In the genomic region with DNA sequence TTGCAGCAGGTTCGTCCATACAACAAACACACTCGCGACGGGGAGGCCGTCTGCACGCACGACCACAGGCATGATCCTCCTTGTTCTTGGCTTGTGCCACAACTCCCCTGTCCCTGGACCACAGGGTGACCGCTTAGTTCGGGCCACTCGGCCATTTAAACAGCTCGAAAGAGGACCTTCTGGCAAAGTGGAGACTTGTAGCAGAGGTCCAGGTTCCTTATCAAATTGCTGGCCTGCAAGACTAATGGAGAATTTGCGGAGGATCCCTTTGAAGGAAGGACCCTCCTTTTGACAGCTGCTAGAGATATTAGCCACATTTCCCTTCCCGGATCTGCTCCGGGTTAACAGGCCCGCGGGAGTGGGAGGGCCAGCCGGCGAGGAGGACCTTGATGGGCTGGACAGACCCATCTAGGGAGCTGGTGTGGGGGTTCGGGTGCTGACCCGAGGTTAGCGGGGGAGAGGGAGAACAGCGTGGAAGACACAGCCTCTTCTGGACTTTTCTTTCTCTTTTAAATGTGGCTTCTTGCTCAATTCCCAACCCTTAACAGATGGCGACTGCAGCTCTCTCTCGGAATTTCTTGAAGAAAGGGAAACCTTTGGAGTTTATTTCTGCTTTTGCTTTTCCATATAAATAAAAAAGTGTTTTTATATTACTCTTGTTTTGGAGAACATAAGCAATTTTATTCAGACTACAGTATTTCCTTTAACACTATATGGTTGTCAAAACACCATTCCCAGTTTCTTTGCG, we compare ENCODE assay signal across 8 mouse cellular contexts.
A peak's percentile ranks its signal among the peaks of the same experiment; 100 is the strongest.
DNase-seq lines count a peak whose midpoint lies in the region; ATAC-seq and TF ChIP-seq lines count a peak whose summit lies in the region.

No protein-coding gene starts in this region.

- ATAC-seq in heart, embryonic 13.5 days (ENCODE audit: extremely low read depth, insufficient number of reproducible peaks, low FRiP score, low TSS enrichment) = no peak
- ATAC-seq in kidney, postnatal 0 days (replicated peaks; ENCODE audit: low FRiP score, low read depth) = no peak
- ATAC-seq in midbrain, embryonic 11.5 days (ENCODE audit: low FRiP score) = no peak

- no peak for TF ChIP-seq CTCF in kidney, postnatal 0 days (IDR thresholded peaks at IDR 0.05; ENCODE audit: low read depth)

- peaks cover 23% of the 10 kb centered on the region for H3K36me3 ChIP-seq in heart, embryonic 13.5 days
- no peaks in the 10 kb centered on the region for H3K36me3 ChIP-seq in kidney, postnatal 0 days (ENCODE audit: insufficient read depth, low read length)
- H3K36me3 ChIP-seq in midbrain, embryonic 11.5 days (ENCODE audit: control insufficient read depth, insufficient read depth, low read length) = peaks cover 2% of the 10 kb centered on the region; the same call in 1 of the 2 replicates

- H3K9me3 ChIP-seq in heart, embryonic 13.5 days = no peaks in the 10 kb centered on the region
- no peaks in the 10 kb centered on the region for H3K9me3 ChIP-seq in kidney, postnatal 0 days (replicated peaks; ENCODE audit: low read length)
- no peaks in the 10 kb centered on the region for H3K9me3 ChIP-seq in midbrain, embryonic 11.5 days (ENCODE audit: control insufficient read depth, low read length)

- peaks cover 13% of the 10 kb centered on the region for H3K27me3 ChIP-seq in heart, embryonic 13.5 days (replicated peaks)
- no peaks in the 10 kb centered on the region for H3K27me3 ChIP-seq in kidney, postnatal 0 days (ENCODE audit: insufficient read depth, low read length)
- peaks cover 23% of the 10 kb centered on the region for H3K27me3 ChIP-seq in midbrain, embryonic 11.5 days (ENCODE audit: control insufficient read depth, insufficient read depth, low read length)

- WGBS in heart, embryonic 13.5 days = 5% methylated on average over 25 of the region's 25 CpGs
- WGBS in kidney, postnatal 0 days = 6% methylated on average over 25 of the region's 25 CpGs
- WGBS in midbrain, embryonic 11.5 days = 3% methylated on average over 25 of the region's 25 CpGs

- peak overlapping the region; percentile 79 for H3K27ac ChIP-seq in heart, embryonic 13.5 days (replicated peaks)
- peak overlapping the region; percentile 90 for H3K27ac ChIP-seq in kidney, postnatal 0 days
- H3K27ac ChIP-seq in midbrain, embryonic 11.5 days (ENCODE audit: low read depth, low read length) = no peak overlapping the region

- H3K4me3 ChIP-seq in heart, embryonic 13.5 days = peak overlapping the region; percentile 51
- peak overlapping the region; percentile 27 for H3K4me3 ChIP-seq in kidney, postnatal 0 days (replicated peaks; ENCODE audit: low read depth, low read length)
- H3K4me3 ChIP-seq in midbrain, embryonic 11.5 days (ENCODE audit: low read depth, low read length) = peak overlapping the region; percentile 19

- peak overlapping the region; percentile 81 for H3K9ac ChIP-seq in heart, embryonic 13.5 days
- peak overlapping the region; percentile 47 for H3K9ac ChIP-seq in kidney, postnatal 0 days (ENCODE audit: low read depth, low read length)
- peak overlapping the region; percentile 30 for H3K9ac ChIP-seq in midbrain, embryonic 11.5 days (ENCODE audit: low read length)

- peak overlapping the region; percentile 84 for H3K4me2 ChIP-seq in heart, embryonic 13.5 days
- H3K4me2 ChIP-seq in kidney, postnatal 0 days (ENCODE audit: low read length) = peak overlapping the region; percentile 62
- peak overlapping the region; percentile 44 for H3K4me2 ChIP-seq in midbrain, embryonic 11.5 days

- peak; percentile 48 for DNase-seq in adrenal gland, adult 8-10 months
- peak; percentile 79 for DNase-seq in embryo, embryonic 10 days (ENCODE audit: low spot score)
- peak; percentile 88 for DNase-seq in kidney, postnatal 0 days (ENCODE audit: low spot score)
- peak; percentile 94 for DNase-seq in midbrain, embryonic 11.5 days (ENCODE audit: low spot score, missing footprints)
- DNase-seq in frontal cortex, postnatal 14 days (ENCODE audit: low spot score in 2 of 2) = no peak
- DNase-seq in gastrocnemius, postnatal 4 days (ENCODE audit: low spot score in 2 of 2) = no peak
- DNase-seq in B cell, adult 2 months = no peak

- H3K4me1 ChIP-seq in heart, embryonic 13.5 days = peaks cover 52% of the 10 kb centered on the region
- H3K4me1 ChIP-seq in kidney, postnatal 0 days (replicated peaks; ENCODE audit: insufficient read depth, low read length) = 0 out of 2 replicates have a peak, but pooled peaks cover 9% of the 10 kb centered on the region
- peaks cover 26% of the 10 kb centered on the region for H3K4me1 ChIP-seq in midbrain, embryonic 11.5 days (ENCODE audit: control insufficient read depth, insufficient read depth, low read length)

Comparison
In these comparisons a context has a peak if more than half of its experiments do, and no peak if none do; other contexts are left out.
1. DNase-seq: peak in adrenal gland, adult 8-10 months (single experiment), embryo, embryonic 10 days (single experiment), kidney, postnatal 0 days (single experiment) and midbrain, embryonic 11.5 days (single experiment); none in frontal cortex, postnatal 14 days (0 of 2), gastrocnemius, postnatal 4 days (0 of 2) and B cell, adult 2 months (0 of 2).
2. H3K9ac ChIP-seq: peak in every context shown above with its lines; median percentile 81 in heart, embryonic 13.5 days; 47 in kidney, postnatal 0 days; 30 in midbrain, embryonic 11.5 days.
3. Peak in every context shown above with its lines, with median percentiles within 50 percentile points of each other: H3K4me2 ChIP-seq and H3K4me3 ChIP-seq.